Mouse (Mus musculus) T-helper 17 cell (primary cell): Measurements from ENCODE around the gene Braf.

Experiments used
- in situ Hi-C, 2 experiments: fragments of 300-600 bp; cut with MboI, MseI; formaldehyde crosslinking; loops; 1 replicate in 1 of 2; 2 replicates in 1 of 2; pipeline ENCODE4 v1.15.1; 2025; ENCODE audit warnings: high pct_unique_total_duplicates in 2 of 2

Braf gene

GRCm38 (mm10) chr6:39559276-39559939 is 165.9 kb downstream of the Braf start:
- in situ Hi-C loops: no loop called here

- in situ Hi-C loops: no loop called here
Measured at GRCm38 (mm10) chr6:39557723-39558261, 167.5 kb downstream of the Braf start, which contains the start of gene Dennd2a. Gene Dennd2a, minus strand, starts transcription at chr6:39557867.

GRCm38 (mm10) chr6:39556900-39557659 is 168.2 kb downstream of the Braf start:
- in situ Hi-C loops: no loop called here

GRCm38 (mm10) chr6:39555648-39555945 is 169.7 kb downstream of the Braf start:
- in situ Hi-C loops: no loop called here

GRCm38 (mm10) chr6:39554888-39555647 is 170.2 kb downstream of the Braf start:
- in situ Hi-C loops: no loop called here
